Mouse (Mus musculus) C2C12 (cell line): ENCODE data around the gene Cyth1. TPM values are rescaled to one million over a fixed set of nuclear protein-coding genes. Genes with fewer than 3 reads are reported as not detected.

Experiments used
- H3K27me3 ChIP-seq: one replicate; pipeline ENCODE4 v1.6.1; 2011; ENCODE audit not compliant: control insufficient read depth, insufficient read depth, insufficient read length
- H3K36me3 ChIP-seq: one replicate; pipeline ENCODE4 v1.6.1; 2011; ENCODE audit not compliant: control insufficient read depth, insufficient read depth
- H3K4me3 ChIP-seq: one replicate; pipeline ENCODE4 v1.5.1; 2011; ENCODE audit warnings: mild to moderate bottlenecking, control low read depth; ENCODE audit not compliant: poor library complexity, insufficient read depth, severe bottlenecking
- H3K79me2 ChIP-seq: one replicate; pipeline ENCODE4 v1.6.1; 2011; ENCODE audit not compliant: control insufficient read depth, insufficient read depth
- H3K79me3 ChIP-seq: one replicate; pipeline ENCODE4 v1.6.1; 2011; ENCODE audit warnings: low read depth, control low read depth
- H3ac ChIP-seq: one replicate; pipeline ENCODE3; 2011; ENCODE audit warnings: low read depth; ENCODE audit not compliant: control insufficient read depth, insufficient read length
- CEBPB ChIP-seq: IDR thresholded peaks from one replicate; pipeline ENCODE4 v1.6.1; 2011; ENCODE audit warnings: low read depth, mild to moderate bottlenecking, control low read depth, moderate library complexity
- CTCF ChIP-seq: IDR thresholded peaks from one replicate; pipeline ENCODE4 v1.5.1; 2011; ENCODE audit not compliant: control insufficient read depth, insufficient read depth, insufficient read length
- FOSL1 ChIP-seq: IDR thresholded peaks from one replicate; pipeline ENCODE4 v1.8.0; 2011; ENCODE audit warnings: mild to moderate bottlenecking, low read length; ENCODE audit not compliant: poor library complexity, insufficient read depth, severe bottlenecking
- MAX ChIP-seq: IDR thresholded peaks from one replicate; pipeline ENCODE4 v1.6.1; 2011; ENCODE audit warnings: mild to moderate bottlenecking, control low read depth
- MYOD1 ChIP-seq: IDR thresholded peaks from one replicate; pipeline ENCODE4 v1.6.1; 2011; ENCODE audit warnings: low read depth; ENCODE audit not compliant: control insufficient read depth, insufficient read length
- MYOG ChIP-seq: IDR thresholded peaks from one replicate; pipeline ENCODE4 v1.6.1; 2011; ENCODE audit not compliant: control insufficient read depth, insufficient read length; ENCODE audit errors: extremely low read depth
- USF1 ChIP-seq: IDR thresholded peaks from one replicate; pipeline ENCODE4 v1.6.1; 2011; ENCODE audit warnings: low read depth, mild to moderate bottlenecking, control low read depth, moderate library complexity
- polyA plus RNA-seq: library from polyadenylated mRNA; unstranded; fragments of >200 nt; fragmentation: generic; extraction: Trizol; gene quantifications from one replicate; pipeline ENCODE4 v1.2.1, GENCODE M21; 2012; ENCODE audit warnings: missing spikeins

Gene Cyth1
- polyA plus RNA-seq, 1 experiment: 7.9 TPM

DNA sequence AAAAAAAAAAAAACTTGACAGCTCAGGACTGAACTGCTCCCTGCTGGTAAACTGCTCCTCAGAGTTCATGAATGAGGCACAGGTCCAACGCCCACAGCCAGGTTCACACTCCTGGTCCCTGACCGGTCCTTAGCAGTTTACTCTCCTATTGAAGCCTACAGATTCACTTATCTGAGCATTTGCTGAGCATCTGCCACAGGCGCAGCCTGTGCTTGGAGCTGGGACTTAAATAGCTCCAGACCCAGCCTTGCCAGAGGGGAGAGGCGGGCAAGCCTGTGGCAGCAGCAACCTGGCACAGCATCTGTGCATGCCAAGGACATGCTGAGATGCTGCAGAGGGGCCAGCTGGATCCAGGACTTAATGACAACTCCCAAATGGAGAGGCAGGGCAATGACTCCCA lies 38.3 kb downstream of the Cyth1 start:
- H3K4me3 ChIP-seq: no peak overlapping the region
- TF ChIP-seq MYOG: no peak
- TF ChIP-seq CEBPB: no peak
- no peak for TF ChIP-seq CTCF
- H3ac ChIP-seq: no peak overlapping the region
- H3K79me2 ChIP-seq: peaks cover 56% of the 10 kb centered on the region
- no peaks in the 10 kb centered on the region for H3K36me3 ChIP-seq
- no peaks in the 10 kb centered on the region for H3K27me3 ChIP-seq
- peaks cover 5% of the 10 kb centered on the region for H3K79me3 ChIP-seq

DNA sequence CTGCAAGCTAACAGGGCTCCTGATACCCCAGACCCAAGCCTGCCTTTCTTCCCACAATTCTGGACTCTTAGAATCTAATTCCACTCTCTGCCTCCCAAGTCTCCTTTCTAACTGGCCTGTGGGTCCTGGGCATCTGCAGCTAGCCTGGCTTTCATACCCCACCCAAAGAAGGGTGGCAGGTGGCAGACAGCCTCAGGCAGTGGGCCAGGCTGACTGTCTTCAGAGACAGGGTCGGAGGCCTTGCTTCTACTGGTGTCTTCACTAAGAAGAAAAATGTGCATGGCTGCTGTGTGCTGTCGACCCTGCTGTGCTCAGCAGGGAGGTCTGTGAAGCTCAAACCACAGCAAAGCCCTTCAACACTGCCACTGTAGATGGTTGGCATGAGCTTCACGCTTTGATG lies 39.0 kb downstream of the Cyth1 start:
- Histone ChIP-seq H3K79me3 (peaks cover 5% of the 10 kb centered on the region), H3ac (no peak overlapping the region), H3K36me3 (no peaks in the 10 kb centered on the region), H3K27me3 (no peaks in the 10 kb centered on the region), H3K79me2 (peaks cover 61% of the 10 kb centered on the region), H3K4me3 (no peak overlapping the region)
- TF ChIP-seq MYOG: no peak
- TF ChIP-seq MYOD1: no peak
- TF ChIP-seq CTCF: no peak
- no peak for TF ChIP-seq CEBPB
- TF ChIP-seq FOSL1: no peak
- no peak for TF ChIP-seq USF1

DNA sequence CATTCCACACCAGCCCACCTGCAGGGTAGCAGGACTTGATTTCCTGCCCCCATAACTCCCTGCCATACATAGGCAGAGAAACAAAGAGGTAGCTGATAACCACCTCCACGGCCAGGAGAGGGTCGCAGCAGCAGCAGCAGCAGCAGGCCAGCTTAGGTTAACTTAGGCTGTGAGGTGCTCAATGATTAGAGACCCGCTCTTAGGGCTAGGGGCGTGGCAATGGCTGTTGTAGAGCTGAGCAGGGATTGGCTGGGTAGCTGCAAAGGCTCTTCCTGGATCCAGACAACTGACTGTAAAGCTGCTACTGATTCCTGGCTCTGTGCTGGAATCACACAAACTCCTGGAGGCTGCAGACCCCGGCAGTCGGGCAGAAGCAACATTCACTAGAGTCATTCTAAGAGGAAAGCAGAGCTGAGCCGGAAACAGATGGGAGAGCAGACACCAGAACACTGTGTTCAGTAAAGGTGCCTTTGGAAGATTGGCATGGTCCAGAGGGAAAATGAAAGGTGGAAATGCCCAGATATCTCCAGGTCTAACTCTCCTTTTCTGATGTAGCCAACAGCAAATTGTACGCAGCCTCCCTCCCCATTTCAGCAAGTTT lies 39.6 kb downstream of the Cyth1 start:
- Histone ChIP-seq H3K4me3 (no peak overlapping the region), H3K27me3 (no peaks in the 10 kb centered on the region)
- TF ChIP-seq CEBPB (no peak), CTCF (no peak), FOSL1 (no peak), MYOG (no peak), USF1 (no peak), MYOD1 (no peak), MAX (no peak)

DNA sequence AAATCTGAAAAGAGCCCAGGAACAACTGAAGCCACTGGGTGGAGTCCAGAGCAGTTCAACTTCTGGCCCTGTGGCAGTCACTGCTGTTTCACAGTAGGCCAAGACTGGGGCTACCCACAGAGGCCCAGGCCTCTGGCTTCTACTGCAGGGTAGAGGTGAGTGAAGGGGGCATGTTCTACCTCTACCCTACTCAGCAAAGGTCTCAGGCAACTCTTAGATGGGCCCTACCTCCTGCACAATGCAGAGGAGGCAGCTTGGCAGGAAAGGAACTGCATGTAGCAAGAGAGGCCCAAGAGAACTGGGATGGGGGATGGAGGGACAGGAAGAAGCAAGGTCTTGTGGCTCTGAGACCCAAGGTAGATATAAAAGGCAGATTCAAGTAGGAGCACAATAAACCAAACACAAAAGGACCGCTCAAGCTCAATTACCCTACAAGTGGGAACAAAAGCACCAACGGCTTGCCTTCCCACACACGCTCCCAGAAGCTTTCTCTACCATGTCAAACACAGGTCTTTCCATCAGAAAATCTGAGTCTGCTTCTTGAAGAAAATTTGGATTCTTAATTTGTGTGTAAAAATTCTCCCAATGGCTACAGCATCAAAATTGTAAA lies 40.9 kb downstream of the Cyth1 start:
- no peak overlapping the region for H3ac ChIP-seq
- peaks cover 5% of the 10 kb centered on the region for H3K79me3 ChIP-seq
- no peaks in the 10 kb centered on the region for H3K27me3 ChIP-seq
- peaks cover 62% of the 10 kb centered on the region for H3K79me2 ChIP-seq
- no peak for TF ChIP-seq CTCF
- no peak for TF ChIP-seq MAX
- no peak for TF ChIP-seq MYOG
- TF ChIP-seq MYOD1: no peak
- no peak for TF ChIP-seq CEBPB
- TF ChIP-seq FOSL1: no peak
- no peak for TF ChIP-seq USF1
- no peak overlapping the region for H3K4me3 ChIP-seq
- no peaks in the 10 kb centered on the region for H3K36me3 ChIP-seq

More for the DNA sequence above, 39.6 kb downstream of the Cyth1 start:
- H3K79me3 ChIP-seq: peaks cover 5% of the 10 kb centered on the region
- peaks cover 62% of the 10 kb centered on the region for H3K79me2 ChIP-seq
- no peak overlapping the region for H3ac ChIP-seq
- H3K36me3 ChIP-seq: no peaks in the 10 kb centered on the region

DNA sequence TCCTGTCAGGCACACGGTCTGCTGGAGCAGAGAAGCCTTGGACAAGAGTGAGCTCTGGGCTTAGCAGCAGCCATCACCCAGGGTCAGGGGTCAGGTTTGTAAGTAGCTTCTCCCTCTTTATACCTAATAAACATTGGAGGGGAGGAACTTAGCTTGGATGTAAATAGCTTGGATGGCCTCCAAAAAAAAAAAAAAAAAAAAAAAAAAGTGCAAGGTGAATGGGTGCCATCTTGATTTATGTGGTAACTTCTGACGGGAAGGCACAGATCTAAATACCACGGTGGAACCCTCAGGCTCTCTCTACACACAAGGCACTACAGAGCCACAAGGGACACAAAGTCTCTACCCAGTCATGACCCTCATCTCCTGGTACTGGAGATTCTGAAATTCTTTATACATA lies 42.1 kb downstream of the Cyth1 start:
- Histone ChIP-seq H3K27me3 (no peaks in the 10 kb centered on the region), H3K79me2 (peaks cover 51% of the 10 kb centered on the region), H3K36me3 (no peaks in the 10 kb centered on the region), H3K79me3 (peaks cover 1% of the 10 kb centered on the region), H3ac (no peak overlapping the region), H3K4me3 (no peak overlapping the region)
- TF ChIP-seq CTCF (no peak), MYOD1 (no peak), MAX (no peak), FOSL1 (no peak), MYOG (no peak), CEBPB (no peak), USF1 (no peak)

DNA sequence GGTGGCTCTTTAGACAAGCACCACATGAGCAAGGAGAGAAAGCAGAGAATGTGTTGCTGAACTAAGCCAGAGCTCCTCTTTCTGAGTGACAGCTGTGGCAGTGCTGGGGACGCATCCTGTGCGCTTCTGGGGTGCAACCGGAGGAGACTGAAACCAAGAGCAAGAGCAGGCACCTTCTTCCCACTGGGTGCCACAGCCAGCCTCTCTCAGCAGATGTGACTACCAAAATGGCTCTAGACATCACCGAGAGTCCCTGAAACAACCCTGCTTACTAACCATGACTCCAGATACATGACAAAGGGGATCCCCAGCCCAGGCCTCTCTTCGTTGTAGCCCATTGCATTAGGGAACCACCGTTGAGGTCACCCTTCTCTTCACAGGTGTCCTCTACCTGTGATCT lies 44.9 kb downstream of the Cyth1 start:
- TF ChIP-seq FOSL1 (no peak), MYOG (no peak), CEBPB (no peak), MYOD1 (no peak), MAX (no peak), CTCF (no peak), USF1 (no peak)
- Histone ChIP-seq H3K27me3 (no peaks in the 10 kb centered on the region), H3K79me2 (peaks cover 36% of the 10 kb centered on the region), H3K4me3 (no peak overlapping the region), H3K79me3 (peaks cover 2% of the 10 kb centered on the region), H3ac (no peak overlapping the region), H3K36me3 (no peaks in the 10 kb centered on the region)
